Mouse (Mus musculus) gastrocnemius, adult 2 months (tissue): ENCODE measurements around the gene Pilra. TPM values are rescaled to one million over a fixed set of nuclear protein-coding genes. Genes with fewer than 3 reads are reported as not detected.
"Not testable (repeated sequence)": the region's sequence is repeated elsewhere in the genome, so short reads cannot be mapped to it uniquely, and the experiment has no call there.

ENCODE experiments used
- DNase-seq: peaks from one replicate; pipeline ENCODE4 v3.0.0; 2022
- H3K27ac ChIP-seq: fragments of 200-600 bp; 2 replicates; pipeline ENCODE4 v1.8.1; 2022; ENCODE audit warnings: mild to moderate bottlenecking
- H3K4me3 ChIP-seq: fragments of 200-600 bp; 2 replicates; pipeline ENCODE4 v1.8.1; 2022; ENCODE audit warnings: mild to moderate bottlenecking, moderate library complexity
- CTCF ChIP-seq: fragments of 200-600 bp; IDR thresholded peaks from 2 replicates; pipeline ENCODE4 v1.8.1; 2022; ENCODE audit warnings: antibody characterized with exemption, mild to moderate bottlenecking, moderate library complexity
- intact Hi-C: fragments of 180-260 bp; cut with DNase I; formaldehyde crosslinking; loops from one replicate; pipeline ENCODE4 v1.15.1; 2025
- long read RNA-seq, 2 experiments: library from polyadenylated mRNA; stranded (forward); transcript quantifications; one replicate each; pipeline ENCODE4 v2.0.0; 2021
- total RNA-seq, 2 experiments: library from RNA; stranded (reverse); gene quantifications; 2 replicates each; pipeline ENCODE4 v1.2.3; 2021

Gene Pilra
- under 1 TPM in 1 of 2 experiments, not detected in 1; 0.20 TPM for total RNA-seq
- long read RNA-seq, experiment 1 = 0 reads
- long read RNA-seq, experiment 2 = 0 reads

- intact Hi-C loops, H3K27ac ChIP-seq, DNase-seq, H3K4me3 ChIP-seq: not testable (repeated sequence)
Observed at GRCm38 (mm10) chr5:137835966-137836520, at the start of gene Pilra. TSS of gene Pilra (minus strand) at chr5:137836281.

- Histone ChIP-seq H3K27ac (no peak overlapping the region), H3K4me3 (no peak overlapping the region)
- TF ChIP-seq CTCF = no peak
- intact Hi-C loops = no loop called here
- no peak for DNase-seq
Observed at GRCm38 (mm10) chr5:137883345-137883744, 47.3 kb upstream of the Pilra start.

- TF ChIP-seq CTCF = no peak
- no peak overlapping the region for H3K27ac ChIP-seq
- intact Hi-C loops = no loop called here
- H3K4me3 ChIP-seq = no peak overlapping the region
- DNase-seq = no peak
Observed at GRCm38 (mm10) chr5:137882922-137883321, 46.8 kb upstream of the Pilra start.

GRCm38 (mm10) chr5:137877860-137878259, 41.8 kb upstream of the Pilra start:
- DNase-seq = no peak
- peak; percentile 48 for TF ChIP-seq CTCF
- Histone ChIP-seq H3K4me3 (no peak overlapping the region), H3K27ac (no peak overlapping the region)
- intact Hi-C loops = no loop called here

GRCm38 (mm10) chr5:137875054-137875453, 39.0 kb upstream of the Pilra start:
- intact Hi-C loops = no loop called here
- TF ChIP-seq CTCF = no peak
- no peak for DNase-seq
- Histone ChIP-seq H3K4me3 (no peak overlapping the region), H3K27ac (no peak overlapping the region)

GRCm38 (mm10) chr5:137872381-137872702, 36.3 kb upstream of the Pilra start:
- H3K4me3 ChIP-seq, H3K27ac ChIP-seq, DNase-seq, intact Hi-C loops: not testable (repeated sequence)

GRCm38 (mm10) chr5:137871644-137872380, 35.7 kb upstream of the Pilra start, which contains the start of gene Pilrb2:
TSS of gene Pilrb2 (minus strand) at chr5:137871815.
- H3K27ac ChIP-seq, DNase-seq, H3K4me3 ChIP-seq, intact Hi-C loops: not testable (repeated sequence)

GRCm38 (mm10) chr5:137868600-137868999, 32.5 kb upstream of the Pilra start:
- intact Hi-C loops, H3K4me3 ChIP-seq, DNase-seq: not testable (repeated sequence)

GRCm38 (mm10) chr5:137864008-137864407, 27.9 kb upstream of the Pilra start:
- intact Hi-C loops, H3K27ac ChIP-seq, DNase-seq, H3K4me3 ChIP-seq: not testable (repeated sequence)

More at GRCm38 (mm10) chr5:137868600-137868999, 32.5 kb upstream of the Pilra start:
- not testable (repeated sequence) for H3K27ac ChIP-seq

GRCm38 (mm10) chr5:137857960-137858710, 22.1 kb upstream of the Pilra start, which contains the start of gene Pilrb1:
TSS of gene Pilrb1 (minus strand) at chr5:137858106.
- H3K4me3 ChIP-seq, H3K27ac ChIP-seq, intact Hi-C loops, DNase-seq: not testable (repeated sequence)

GRCm38 (mm10) chr5:137856870-137857269, 20.8 kb upstream of the Pilra start:
- H3K4me3 ChIP-seq, DNase-seq, H3K27ac ChIP-seq, intact Hi-C loops: not testable (repeated sequence)

GRCm38 (mm10) chr5:137854907-137855306, 18.8 kb upstream of the Pilra start:
- intact Hi-C loops, DNase-seq, H3K4me3 ChIP-seq, H3K27ac ChIP-seq: not testable (repeated sequence)

GRCm38 (mm10) chr5:137850313-137850712, 14.2 kb upstream of the Pilra start:
- H3K4me3 ChIP-seq, intact Hi-C loops, DNase-seq, H3K27ac ChIP-seq: not testable (repeated sequence)

- DNase-seq, H3K4me3 ChIP-seq, intact Hi-C loops, H3K27ac ChIP-seq: not testable (repeated sequence)
Observed at GRCm38 (mm10) chr5:137837110-137837509, 1.0 kb upstream of the Pilra start.
